Comparison of ENCODE assay signal across 8 mouse cellular contexts in the genomic region with DNA sequence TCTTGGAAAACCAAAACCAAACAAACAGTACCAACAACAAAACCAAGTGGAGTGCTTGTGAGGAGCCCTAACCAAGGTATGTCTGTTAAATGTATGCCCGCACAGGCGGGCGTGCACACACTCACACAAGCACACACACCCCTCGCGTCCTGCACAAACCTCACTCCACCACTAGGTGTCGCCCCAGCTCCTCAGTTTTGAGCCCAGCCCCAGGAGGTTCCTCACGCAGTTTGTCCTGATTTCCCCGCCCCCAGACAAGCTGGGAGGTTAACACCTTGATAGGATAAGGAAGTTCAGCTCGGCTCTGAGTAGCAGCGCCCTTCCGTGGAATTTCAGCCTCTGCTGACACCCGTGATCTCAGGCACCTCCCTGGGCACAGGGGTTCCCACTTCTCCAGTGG. TPM values are rescaled to one million over a fixed set of nuclear protein-coding genes. Genes with fewer than 3 reads are reported as not detected.
DNase-seq lines count a peak whose midpoint lies in the region; ATAC-seq and TF ChIP-seq lines count a peak whose summit lies in the region.

No protein-coding gene starts in this region.

- peak; percentile 98 for TF ChIP-seq CTCF in hindbrain, postnatal 0 days (IDR thresholded peaks at IDR 0.05; ENCODE audit: low read depth)

- H3K9ac ChIP-seq in hindbrain, postnatal 0 days (replicated peaks; ENCODE audit: low read length): no peak overlapping the region

- H3K9me3 ChIP-seq in hindbrain, postnatal 0 days (ENCODE audit: low read length): no peaks in the 10 kb centered on the region

- WGBS in hindbrain, postnatal 0 days: 2% methylated on average over 12 of the region's 12 CpGs

- no peaks in the 10 kb centered on the region for H3K36me3 ChIP-seq in hindbrain, postnatal 0 days (ENCODE audit: insufficient read depth, low read length)

- ATAC-seq in hindbrain, postnatal 0 days: peak; percentile 70

- H3K4me2 ChIP-seq in hindbrain, postnatal 0 days (ENCODE audit: low read depth, low read length): no peak overlapping the region

- H3K27ac ChIP-seq in hindbrain, postnatal 0 days: no peak overlapping the region

- no peaks in the 10 kb centered on the region for H3K4me1 ChIP-seq in hindbrain, postnatal 0 days (ENCODE audit: insufficient read depth, low read length)

- H3K4me3 ChIP-seq in hindbrain, postnatal 0 days (ENCODE audit: low read length): no peak overlapping the region

- no peaks in the 10 kb centered on the region for H3K27me3 ChIP-seq in hindbrain, postnatal 0 days (ENCODE audit: insufficient read depth, low read length)

- peak; percentile 95 for DNase-seq in ZHBTc4 (ENCODE audit: low read depth, low spot score)
- peak; percentile 70 to 84 for DNase-seq in cerebellum, postnatal 4 days (ENCODE audit: low spot score in 2 of 2)
- peak; percentile 83 for DNase-seq in gastrocnemius, adult 18-20 months (ENCODE audit: low spot score)
- peak; percentile 88 for DNase-seq in hindbrain, postnatal 0 days (ENCODE audit: low spot score)
- peak; percentile 81 to 84 for DNase-seq in left cerebral cortex, adult 18-20 months (ENCODE audit: low spot score in 2 of 2)
- DNase-seq in lung, postnatal 4 days: peak; percentile 83 to 88
- peak; percentile 87 to 89 for DNase-seq in right cerebral cortex, adult 2 months (ENCODE audit: low spot score in 2 of 2)
- DNase-seq in urinary bladder, postnatal 10 days (ENCODE audit: low spot score): peak; percentile 52

RNA-seq across cellular contexts. Expression of a gene that starts 5.7 kb away (rescaled TPM):
- total RNA-seq in gastrocnemius, adult 18-20 months (2021): under 1 TPM in 1 of 2 experiments, not detected in 1; 0.11 TPM
- total RNA-seq in hindbrain, postnatal 0 days (2014; rRNA removed): 317 and 346 TPM in 2 replicates
- 190 and 213 TPM in 2 replicates for polyA plus RNA-seq in hindbrain, postnatal 0 days (2015; fragmentation: Nextera tagmentation; extraction: Ambion mirVana)
- 100 to 1,000 TPM; 127 to 142 TPM for total RNA-seq in left cerebral cortex, adult 18-20 months (2021)

Comparison
In these comparisons a context has a peak if more than half of its experiments do, and no peak if none do; other contexts are left out.
1. RNA of a gene that starts 5.7 kb away (total RNA-seq): 317 to 346 TPM in hindbrain, postnatal 0 days and 127 to 142 TPM in left cerebral cortex, adult 18-20 months; 0.11 TPM in gastrocnemius, adult 18-20 months; every median in the first group is over 100 times any median in the second.
2. Peak in every context shown above with its lines, with median percentiles within 50 percentile points of each other: DNase-seq.